Mouse (Mus musculus): Measurements from ENCODE around the gene Tmem175. TPM values are rescaled to one million over a fixed set of nuclear protein-coding genes. Genes with fewer than 3 reads are reported as not detected.

Gene Tmem175
- 50.8 and 52.4 TPM in 2 replicates for polyA plus RNA-seq (2012; rRNA removed)

GRCm38 (mm10) chr5:108629634-108630483 is at the start of gene Tmem175, which contains the start of gene Gak:
Tmem175 (plus strand) TSS chr5:108629770.
Gak (minus strand) TSS chr5:108629755.
- WGBS, result under 1% methylated on average over 58 of the region's 58 CpGs
- TF ChIP-seq CTCF (IDR thresholded peaks at IDR 0.05; ENCODE audit: borderline replicate concordance, insufficient read depth, low read depth, low read length), result no peak
- peak; percentile 96 for TF ChIP-seq POLR2A (IDR thresholded peaks at IDR 0.05; ENCODE audit: borderline replicate concordance, insufficient read depth, low read length)

GRCm38 (mm10) chr5:108581361-108581891 is 48.1 kb upstream of the Tmem175 start:
- DNase-seq, result peak; percentile 69 to 84
- no peak for TF ChIP-seq CTCF (IDR thresholded peaks at IDR 0.05; ENCODE audit: borderline replicate concordance, insufficient read depth, low read depth, low read length)
- no peak for TF ChIP-seq POLR2A (IDR thresholded peaks at IDR 0.05; ENCODE audit: borderline replicate concordance, insufficient read depth, low read length)
- WGBS, result 20% methylated on average over 3 of the region's 3 CpGs
- Histone ChIP-seq H3K27me3 (ENCODE audit: control insufficient read depth, insufficient read depth, low read length) (no peaks in the 10 kb centered on the region), H3K4me1 (ENCODE audit: control insufficient read depth, insufficient read depth, low read length) (peaks cover 17% of the 10 kb centered on the region), H3K27ac (ENCODE audit: insufficient read depth, low read length) (peak overlapping the region; percentile 91), H3K4me3 (replicated peaks; ENCODE audit: insufficient read depth, low read depth, low read length) (no peak overlapping the region)

More at GRCm38 (mm10) chr5:108629634-108630483, at the start of gene Tmem175, which contains the start of gene Gak:
- Histone ChIP-seq H3K27ac (ENCODE audit: insufficient read depth, low read length) (peak within 1 kb of the TSS; percentile 76), H3K4me3 (replicated peaks; ENCODE audit: insufficient read depth, low read depth, low read length) (peak within 1 kb of the TSS; percentile 85), H3K4me1 (ENCODE audit: control insufficient read depth, insufficient read depth, low read length) (peaks cover 2% of the 10 kb centered on the region; the same call in 1 of the 2 replicates), H3K27me3 (ENCODE audit: control insufficient read depth, insufficient read depth, low read length) (no peaks in the 10 kb centered on the region)
- peak; percentile 94 to 95 for DNase-seq

- Histone ChIP-seq H3K4me3 (replicated peaks; ENCODE audit: insufficient read depth, low read depth, low read length) (no peak overlapping the region), H3K27me3 (ENCODE audit: control insufficient read depth, insufficient read depth, low read length) (no peaks in the 10 kb centered on the region), H3K4me1 (ENCODE audit: control insufficient read depth, insufficient read depth, low read length) (no peaks in the 10 kb centered on the region), H3K27ac (ENCODE audit: insufficient read depth, low read length) (no peak overlapping the region)
- WGBS, result 61% methylated on average over 1 of the region's 1 CpGs
- DNase-seq, result no peak
- TF ChIP-seq POLR2A (IDR thresholded peaks at IDR 0.05; ENCODE audit: borderline replicate concordance, insufficient read depth, low read length), result no peak
- no peak for TF ChIP-seq CTCF (IDR thresholded peaks at IDR 0.05; ENCODE audit: borderline replicate concordance, insufficient read depth, low read depth, low read length)
Measured at GRCm38 (mm10) chr5:108599923-108600322, 29.6 kb upstream of the Tmem175 start.

- H3K27me3 ChIP-seq (ENCODE audit: control insufficient read depth, insufficient read depth, low read length), result no peaks in the 10 kb centered on the region
- DNase-seq, result no peak
- no peaks in the 10 kb centered on the region for H3K4me1 ChIP-seq (ENCODE audit: control insufficient read depth, insufficient read depth, low read length)
- 93% methylated on average over 9 of the region's 9 CpGs for WGBS
- no peak for TF ChIP-seq POLR2A (IDR thresholded peaks at IDR 0.05; ENCODE audit: borderline replicate concordance, insufficient read depth, low read length)
- no peak for TF ChIP-seq CTCF (IDR thresholded peaks at IDR 0.05; ENCODE audit: borderline replicate concordance, insufficient read depth, low read depth, low read length)
- H3K4me3 ChIP-seq (replicated peaks; ENCODE audit: insufficient read depth, low read depth, low read length), result no peak overlapping the region
- no peak overlapping the region for H3K27ac ChIP-seq (ENCODE audit: insufficient read depth, low read length)
Measured at GRCm38 (mm10) chr5:108602537-108602936, 27.0 kb upstream of the Tmem175 start.

GRCm38 (mm10) chr5:108610426-108610825 is 19.1 kb upstream of the Tmem175 start:
- Histone ChIP-seq H3K27ac (ENCODE audit: insufficient read depth, low read length) (no peak overlapping the region), H3K27me3 (ENCODE audit: control insufficient read depth, insufficient read depth, low read length) (no peaks in the 10 kb centered on the region), H3K4me3 (replicated peaks; ENCODE audit: insufficient read depth, low read depth, low read length) (no peak overlapping the region), H3K4me1 (ENCODE audit: control insufficient read depth, insufficient read depth, low read length) (no peaks in the 10 kb centered on the region)
- TF ChIP-seq POLR2A (IDR thresholded peaks at IDR 0.05; ENCODE audit: borderline replicate concordance, insufficient read depth, low read length) (no peak), CTCF (IDR thresholded peaks at IDR 0.05; ENCODE audit: borderline replicate concordance, insufficient read depth, low read depth, low read length) (no peak)
- WGBS, result 95% methylated on average over 1 of the region's 1 CpGs
- no peak for DNase-seq

- DNase-seq, result no peak
- Histone ChIP-seq H3K4me3 (replicated peaks; ENCODE audit: insufficient read depth, low read depth, low read length) (no peak overlapping the region), H3K27me3 (ENCODE audit: control insufficient read depth, insufficient read depth, low read length) (no peaks in the 10 kb centered on the region), H3K4me1 (ENCODE audit: control insufficient read depth, insufficient read depth, low read length) (no peaks in the 10 kb centered on the region; the same call in 1 of the 2 replicates), H3K27ac (ENCODE audit: insufficient read depth, low read length) (no peak overlapping the region)
- no peak for TF ChIP-seq POLR2A (IDR thresholded peaks at IDR 0.05; ENCODE audit: borderline replicate concordance, insufficient read depth, low read length)
- TF ChIP-seq CTCF (IDR thresholded peaks at IDR 0.05; ENCODE audit: borderline replicate concordance, insufficient read depth, low read depth, low read length), result no peak
- WGBS, result 53% methylated on average over 2 of the region's 2 CpGs
Measured at GRCm38 (mm10) chr5:108621870-108622269, 7.7 kb upstream of the Tmem175 start.

- peak in 1 of 2 experiments; percentile 60 for DNase-seq
- Histone ChIP-seq H3K27ac (ENCODE audit: insufficient read depth, low read length) (no peak overlapping the region), H3K27me3 (ENCODE audit: control insufficient read depth, insufficient read depth, low read length) (no peaks in the 10 kb centered on the region), H3K4me3 (replicated peaks; ENCODE audit: insufficient read depth, low read depth, low read length) (no peak overlapping the region), H3K4me1 (ENCODE audit: control insufficient read depth, insufficient read depth, low read length) (peaks cover 2% of the 10 kb centered on the region; the same call in 1 of the 2 replicates)
- WGBS, result 41% methylated on average over 4 of the region's 4 CpGs
- TF ChIP-seq POLR2A (IDR thresholded peaks at IDR 0.05; ENCODE audit: borderline replicate concordance, insufficient read depth, low read length), result no peak
- no peak for TF ChIP-seq CTCF (IDR thresholded peaks at IDR 0.05; ENCODE audit: borderline replicate concordance, insufficient read depth, low read depth, low read length)
Measured at GRCm38 (mm10) chr5:108626050-108626660, 3.4 kb upstream of the Tmem175 start.
